Mouse (Mus musculus) liver, embryonic 13.5 days (tissue): ENCODE results near the gene Fgfr3. TPM values are rescaled to one million over a fixed set of nuclear protein-coding genes. Genes with fewer than 3 reads are reported as not detected.

Experiments used
- polyA plus RNA-seq: library from polyadenylated mRNA; unstranded; fragments of >200 nt; fragmentation: Nextera tagmentation; extraction: Ambion mirVana; gene quantifications from 2 replicates; pipeline ENCODE4 v1.2.1, GENCODE M21; 2015

Fgfr3 gene
- polyA plus RNA-seq, 1 experiment from 2014 or later, result 1.7 TPM

Other genes with a start within 250 kb of the Fgfr3 start
- 26.7 and 31.3 TPM in 2 replicates for gene Fam53a, start 92.0 kb upstream of the Fgfr3 start, polyA plus RNA-seq
- gene Gm9903, start 91.7 kb upstream of the Fgfr3 start, polyA plus RNA-seq, result 0.13 TPM in 1 of 2 replicates, not detected in the other
- 319 and 390 TPM in 2 replicates for gene Slbp, start 69.1 kb upstream of the Fgfr3 start, polyA plus RNA-seq
- gene Tacc3, start 63.5 kb upstream of the Fgfr3 start, polyA plus RNA-seq, result 158 and 183 TPM in 2 replicates
- gene Tmem129, start 63.3 kb upstream of the Fgfr3 start, polyA plus RNA-seq, result 20.2 and 21.9 TPM in 2 replicates
- gene Letm1, start 61.1 kb downstream of the Fgfr3 start, polyA plus RNA-seq, result 23.5 and 24.7 TPM in 2 replicates
- gene Nsd2, start 99.1 kb downstream of the Fgfr3 start, polyA plus RNA-seq, result 23.6 and 27.3 TPM in 2 replicates
- 30.9 and 35.5 TPM in 2 replicates for gene Nelfa, start 214.7 kb downstream of the Fgfr3 start, polyA plus RNA-seq